Mouse (Mus musculus) testis, postnatal 10 days (tissue): ENCODE data around the gene Rps9.
"Not testable (repeated sequence)": the region's sequence is repeated elsewhere in the genome, so short reads cannot be mapped to it uniquely, and the experiment has no call there.

Experiments used
- DNase-seq: peaks from one replicate; pipeline ENCODE4 v3.0.0; 2021; ENCODE audit warnings: low spot score

Rps9 gene

DNA sequence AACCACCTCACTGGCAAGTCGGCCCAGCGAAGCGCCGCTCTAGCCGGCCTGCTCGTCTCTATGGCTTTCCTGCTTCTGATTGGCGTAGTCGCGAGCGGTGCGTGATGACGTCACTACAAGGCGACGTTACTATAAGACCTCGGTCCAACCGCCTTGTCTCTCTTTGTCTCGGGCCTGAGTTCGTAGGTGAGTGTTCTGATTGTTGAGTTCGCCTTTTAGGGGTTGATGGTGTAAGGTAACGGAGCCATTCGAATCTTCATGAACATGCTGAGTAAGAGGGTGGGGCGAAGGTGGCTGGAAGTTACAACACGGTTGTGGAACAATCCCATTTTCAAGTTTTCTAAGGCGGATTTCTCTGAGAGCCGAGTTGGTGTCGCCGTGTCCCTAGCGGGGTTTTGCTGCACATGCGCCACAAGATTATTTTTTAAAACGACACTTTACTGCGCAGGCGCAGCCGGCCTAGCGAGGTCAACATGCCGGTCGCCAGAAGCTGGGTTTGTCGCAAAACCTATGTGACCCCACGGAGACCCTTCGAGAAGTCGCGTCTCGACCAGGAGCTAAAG, at the start of gene Rps9:
TSS of gene Rps9 (plus strand) at position 115 of the 563 bp plus-strand sequence.
- peak; percentile 96 for DNase-seq

GRCm38 (mm10) chr7:3656966-3657365, 46.8 kb upstream of the Rps9 start:
- no peak for DNase-seq

- DNase-seq, result no peak
These were observed 45.2 kb upstream of the Rps9 start for GRCm38 (mm10) chr7:3658578-3658977.

DNA sequence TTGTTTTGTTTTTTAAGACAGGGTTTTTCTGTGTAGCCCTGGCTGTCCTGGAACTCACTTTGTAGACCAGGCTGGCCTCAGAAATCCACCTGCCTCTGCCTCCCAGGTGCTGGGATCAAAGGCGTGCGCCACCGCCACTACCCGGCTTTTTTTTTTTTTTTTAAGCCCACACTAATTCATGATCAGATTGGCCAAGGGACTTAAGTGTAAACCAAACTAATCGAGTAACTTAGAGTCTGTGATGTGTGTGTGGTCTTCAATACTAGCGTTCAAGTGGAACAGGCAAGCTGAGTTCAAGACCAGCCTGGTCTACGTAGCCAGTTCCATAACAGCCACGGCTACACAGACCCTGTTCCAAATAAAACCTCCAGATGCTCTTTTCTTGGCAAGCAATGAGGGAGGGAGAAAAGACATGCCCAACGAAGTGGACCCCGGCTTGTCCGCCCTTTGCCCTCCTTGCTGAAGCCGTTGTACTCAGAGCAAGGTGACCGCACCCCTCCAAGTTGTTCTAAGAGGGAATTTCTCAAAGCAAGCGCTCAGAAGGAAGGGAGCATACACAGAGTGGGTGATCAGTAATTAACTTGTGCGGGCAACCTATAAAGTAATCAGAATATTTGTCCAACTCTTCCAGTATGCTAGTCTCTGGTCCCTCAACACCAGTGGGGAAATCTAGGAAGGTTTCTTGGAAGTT, 39.1 kb upstream of the Rps9 start:
- DNase-seq, result no peak

- peak; percentile 94 for DNase-seq
These were observed 38.3 kb upstream of the Rps9 start, which contains the start of gene Leng1 for GRCm38 (mm10) chr7:3665215-3666114. TSS of gene Leng1 (minus strand) at chr7:3665840.

GRCm38 (mm10) chr7:3666921-3667391, 36.8 kb upstream of the Rps9 start:
- no peak for DNase-seq

- peak; percentile 93 for DNase-seq
These were observed 29.1 kb upstream of the Rps9 start for GRCm38 (mm10) chr7:3674507-3675227.

GRCm38 (mm10) chr7:3675228-3675548, 28.6 kb upstream of the Rps9 start:
- no peak for DNase-seq

GRCm38 (mm10) chr7:3676371-3676770, 27.4 kb upstream of the Rps9 start:
- no peak for DNase-seq

GRCm38 (mm10) chr7:3677342-3677741, 26.5 kb upstream of the Rps9 start, which contains the start of gene Tmc4:
TSS of gene Tmc4 (minus strand) at chr7:3677553.
- DNase-seq, result no peak

- DNase-seq, result no peak
These were observed 19.8 kb upstream of the Rps9 start for GRCm38 (mm10) chr7:3683908-3684550.

DNA sequence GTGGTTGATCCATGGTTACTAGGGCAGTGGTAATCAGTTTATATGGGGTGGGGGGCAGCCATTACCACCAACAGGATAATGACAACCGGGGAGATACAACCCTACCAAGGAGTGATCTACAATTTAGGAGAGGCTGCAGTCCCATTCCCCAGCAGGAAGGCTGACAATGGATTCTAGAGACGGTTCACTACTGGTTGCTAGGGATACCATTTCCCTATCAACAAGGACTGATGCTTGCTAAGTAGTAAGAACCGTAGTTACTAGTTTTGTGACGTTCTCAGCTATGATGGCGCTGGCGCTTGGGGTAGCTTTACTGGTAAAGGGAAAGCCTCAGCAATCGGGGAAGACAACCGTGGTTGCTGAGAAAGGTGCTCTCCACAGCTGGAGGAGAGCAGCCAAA, 19.1 kb upstream of the Rps9 start:
- no peak for DNase-seq

DNA sequence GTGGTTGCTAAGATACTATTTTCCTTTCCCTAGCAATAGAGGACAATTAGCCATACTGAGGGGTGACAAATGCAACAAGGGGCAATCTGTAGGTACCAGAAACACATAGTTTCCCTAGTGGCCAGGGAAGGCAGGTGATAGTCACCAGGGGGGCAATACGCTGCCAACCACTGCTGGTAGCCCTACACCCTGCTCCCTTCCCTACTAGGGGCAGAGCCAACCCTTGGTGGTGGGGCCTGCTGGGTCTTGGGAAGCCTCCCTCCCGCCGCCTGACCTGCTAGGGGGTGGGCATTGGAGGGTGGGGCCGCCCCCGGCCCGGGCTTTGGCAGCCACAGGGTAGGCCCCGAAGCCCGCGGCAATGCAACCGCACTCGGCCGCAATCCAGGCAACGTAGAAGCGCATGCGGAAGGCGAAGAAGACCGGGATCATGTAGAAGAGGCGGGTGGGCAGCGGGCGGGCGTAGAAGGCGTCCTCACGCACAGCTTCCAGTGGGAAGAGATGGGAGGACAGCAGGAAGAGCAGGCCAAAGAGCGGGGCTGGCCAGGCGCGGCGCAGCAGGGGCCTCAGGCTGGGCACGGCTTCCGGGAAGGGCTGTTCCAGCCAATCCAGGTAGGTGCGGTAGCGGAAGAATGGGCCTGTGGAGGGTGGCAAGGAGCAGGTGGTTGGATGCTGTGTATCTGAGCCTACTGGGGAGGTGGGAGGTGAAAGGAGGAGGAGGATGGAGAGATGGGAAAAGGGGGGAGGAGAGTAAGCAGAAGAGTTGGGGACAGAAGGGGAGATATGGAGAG, 18.2 kb upstream of the Rps9 start:
- no peak for DNase-seq

- DNase-seq, result no peak
These were observed 11.9 kb upstream of the Rps9 start for GRCm38 (mm10) chr7:3691919-3692318.

DNA sequence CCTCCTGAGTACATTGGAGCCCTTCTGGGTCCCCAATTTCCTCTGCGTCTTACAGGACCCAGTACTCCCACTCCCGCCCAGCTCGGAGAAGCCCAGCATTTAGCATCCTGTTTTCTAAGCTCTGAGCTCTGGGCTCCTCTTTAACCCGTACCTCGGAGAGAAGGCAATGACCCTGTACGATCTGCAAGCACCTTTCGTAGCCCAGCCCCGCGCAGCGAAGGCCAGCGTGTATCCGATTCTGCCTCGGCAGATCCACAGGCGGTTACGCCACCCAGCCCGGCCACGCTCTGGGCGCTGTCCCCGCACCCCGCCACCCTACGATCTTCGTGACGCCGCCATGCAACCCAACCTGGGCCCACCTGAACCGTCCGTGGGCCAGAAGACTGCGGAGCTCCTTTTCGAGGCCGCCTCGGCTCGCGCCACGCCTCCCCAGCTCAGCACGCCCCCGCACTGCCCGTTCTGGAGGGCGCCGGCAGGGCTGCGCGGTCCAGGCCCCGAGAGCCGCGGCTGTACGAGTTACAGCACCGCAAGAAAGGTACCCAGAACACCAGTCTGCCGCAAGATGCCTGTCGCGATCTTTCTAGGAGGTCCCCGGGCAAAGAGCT, 11.3 kb upstream of the Rps9 start, which contains the start of gene Tsen34:
TSS of gene Tsen34 (plus strand) at position 482 of the 605 bp plus-strand sequence.
- no peak for DNase-seq

GRCm38 (mm10) chr7:3692987-3693808, 10.6 kb upstream of the Rps9 start, which contains the start of gene Mboat7:
TSS of gene Mboat7 (minus strand) at chr7:3693523.
- peak; percentile 99 for DNase-seq

GRCm38 (mm10) chr7:3693809-3694075, 10.1 kb upstream of the Rps9 start:
- peak; percentile 86 for DNase-seq

DNA sequence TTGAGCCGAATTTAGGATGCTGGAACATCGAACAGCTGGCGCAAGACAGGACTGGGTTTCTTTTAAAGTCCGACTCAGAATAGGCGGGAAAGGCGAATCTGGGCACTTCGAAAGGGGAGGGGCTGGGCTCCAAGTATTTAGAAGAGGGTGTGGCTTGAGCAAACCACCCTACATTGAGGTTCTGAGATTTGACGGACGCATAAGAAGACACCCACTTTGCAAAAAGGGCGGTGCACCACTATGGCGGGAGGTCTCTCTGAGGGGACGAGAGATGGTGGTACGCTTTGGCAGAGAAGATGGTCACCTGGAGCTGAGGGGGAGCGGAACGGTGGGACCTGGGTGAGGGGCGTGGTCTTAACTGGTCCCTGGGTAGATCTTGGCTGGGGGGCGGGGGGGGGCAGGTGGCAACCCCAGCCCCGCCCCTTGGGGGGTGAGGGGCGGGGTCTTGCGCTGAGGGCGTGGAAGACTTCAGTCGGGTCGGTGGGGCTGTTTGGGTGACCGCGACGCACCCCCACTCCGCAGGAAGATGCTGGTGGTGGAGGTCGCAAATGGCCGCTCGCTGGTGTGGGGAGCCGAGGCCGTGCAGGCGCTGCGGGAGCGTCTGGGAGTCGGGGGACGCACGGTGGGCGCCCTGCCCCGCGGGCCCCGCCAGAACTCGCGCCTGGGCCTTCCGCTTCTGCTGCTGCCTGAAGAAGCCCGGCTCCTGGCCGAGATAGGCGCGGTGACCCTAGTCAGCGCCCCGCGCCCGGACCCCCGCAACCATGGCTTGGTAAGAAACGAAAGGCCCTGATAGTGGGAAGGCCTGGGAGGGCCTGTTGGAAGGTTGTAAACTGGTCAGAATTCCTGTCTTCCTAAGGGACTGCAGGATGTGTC, 9.5 kb upstream of the Rps9 start:
- DNase-seq, result peak; percentile 83

GRCm38 (mm10) chr7:3694949-3695305, 8.9 kb upstream of the Rps9 start:
- DNase-seq, result not testable (repeated sequence)
